Mouse (Mus musculus): Measurements from ENCODE around the gene Exoc2.

The Exoc2 gene

DNA sequence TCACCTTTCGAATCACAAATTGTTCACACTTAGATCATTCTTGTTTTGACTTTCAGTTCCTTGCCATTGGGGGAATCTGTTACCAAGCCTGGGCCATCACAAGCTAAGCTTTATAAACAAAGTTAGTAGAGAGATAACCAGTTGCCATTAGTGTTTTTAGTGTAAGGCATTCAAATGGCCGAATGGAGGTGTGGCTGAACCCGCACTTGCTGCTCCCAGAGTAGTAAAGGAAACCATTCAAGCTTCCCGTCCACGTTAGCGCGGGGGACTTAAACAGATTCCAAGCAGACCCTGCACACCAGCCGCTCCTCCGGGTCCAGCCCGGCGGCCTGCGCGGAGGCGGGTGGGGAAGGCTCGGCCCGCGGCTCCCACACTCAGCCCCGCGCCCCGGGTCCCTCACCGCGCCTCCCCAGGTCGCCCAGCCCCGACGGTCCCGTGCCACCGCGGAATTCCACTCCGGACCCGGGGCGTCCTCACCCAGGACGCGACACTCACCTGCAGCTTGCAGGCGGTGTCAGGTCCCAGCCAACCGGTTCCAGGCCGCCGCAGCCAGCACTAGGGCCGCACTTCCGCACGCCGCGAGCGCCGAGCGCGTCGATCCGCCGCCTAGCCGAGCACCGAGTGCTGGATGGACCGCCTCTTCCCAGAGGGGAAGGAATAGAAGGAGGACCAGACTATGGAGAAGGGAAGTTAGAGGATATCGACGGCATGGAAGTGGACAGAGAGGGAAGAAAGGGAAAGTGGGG, at the start of gene Exoc2, which contains the start of gene Gm5447:
Gene Exoc2 (minus strand): TSS at position 593 of the 746 bp plus-strand sequence.
Gene Gm5447 (plus strand): TSS at position 704 of the 746 bp plus-strand sequence.
- DNase-seq (ENCODE audit: low spot score): peak; percentile 75

DNA sequence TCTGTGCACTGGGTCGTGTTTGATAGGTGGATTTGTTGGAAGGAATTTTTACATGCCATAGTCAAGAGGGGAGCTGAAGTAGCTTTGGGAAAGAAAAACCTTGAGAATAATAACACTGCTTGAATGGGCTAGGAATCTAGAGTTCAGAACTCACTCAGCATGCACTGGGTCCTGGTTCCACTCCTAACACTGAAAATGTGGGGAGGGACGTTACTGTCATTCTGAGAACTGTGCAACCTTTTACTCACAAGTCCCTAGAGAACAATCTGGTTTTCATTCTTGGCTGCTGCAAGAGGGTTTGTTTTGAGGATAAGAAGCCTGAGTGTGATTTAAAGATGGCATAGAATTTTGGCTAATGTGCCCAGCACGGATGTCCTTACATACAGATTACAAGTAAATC, 49.8 kb upstream of the Exoc2 start:
- no peak for DNase-seq (ENCODE audit: low spot score)

- DNase-seq (ENCODE audit: low spot score): no peak
Observed at GRCm38 (mm10) chr13:31021927-31022326, 48.0 kb upstream of the Exoc2 start.

GRCm38 (mm10) chr13:31021514-31021913, 47.6 kb upstream of the Exoc2 start:
- no peak for DNase-seq (ENCODE audit: low spot score)

- no peak for DNase-seq (ENCODE audit: low spot score)
Observed at GRCm38 (mm10) chr13:31017545-31017944, 43.7 kb upstream of the Exoc2 start.

GRCm38 (mm10) chr13:31004995-31005394, 31.1 kb upstream of the Exoc2 start:
- DNase-seq (ENCODE audit: low spot score): no peak

- DNase-seq (ENCODE audit: low spot score): no peak
Observed at GRCm38 (mm10) chr13:31004458-31004857, 30.6 kb upstream of the Exoc2 start.

- DNase-seq (ENCODE audit: low spot score): no peak
Observed at GRCm38 (mm10) chr13:30999799-31000198, 25.9 kb upstream of the Exoc2 start.

DNA sequence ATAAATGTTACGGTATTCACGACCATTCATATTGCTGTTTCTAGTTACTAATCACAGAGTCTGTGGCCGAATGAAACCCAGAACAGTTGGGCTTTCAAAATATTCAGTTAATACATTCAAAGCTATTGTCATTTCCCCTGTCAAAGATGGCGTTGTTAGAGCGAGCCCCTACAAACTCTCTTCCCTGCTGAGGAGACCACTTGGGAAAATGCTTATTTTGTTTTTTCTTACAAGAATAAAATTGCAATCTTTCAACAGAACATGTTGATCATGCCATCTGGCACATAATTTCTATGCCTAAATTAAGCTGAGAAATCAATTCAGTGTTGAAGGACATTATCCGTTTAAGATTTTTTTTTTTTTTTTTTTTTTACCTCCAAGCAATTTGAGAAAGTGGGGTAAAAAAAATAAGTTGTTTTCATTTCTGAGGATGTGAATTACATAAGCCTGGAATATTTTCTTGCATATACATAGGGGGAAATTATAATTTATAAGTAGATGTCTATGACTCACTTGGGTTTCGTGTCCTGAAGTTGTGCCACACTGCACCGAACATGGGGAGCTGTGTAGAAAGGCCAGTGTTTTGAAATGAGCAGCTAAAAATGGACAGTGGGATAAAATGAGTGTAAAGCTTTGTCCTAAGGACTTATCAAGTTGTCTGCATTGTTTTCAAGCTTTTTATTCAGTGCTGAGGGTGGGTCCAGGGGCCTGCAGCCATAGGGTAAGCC, 23.8 kb upstream of the Exoc2 start:
- DNase-seq (ENCODE audit: low spot score): no peak

DNA sequence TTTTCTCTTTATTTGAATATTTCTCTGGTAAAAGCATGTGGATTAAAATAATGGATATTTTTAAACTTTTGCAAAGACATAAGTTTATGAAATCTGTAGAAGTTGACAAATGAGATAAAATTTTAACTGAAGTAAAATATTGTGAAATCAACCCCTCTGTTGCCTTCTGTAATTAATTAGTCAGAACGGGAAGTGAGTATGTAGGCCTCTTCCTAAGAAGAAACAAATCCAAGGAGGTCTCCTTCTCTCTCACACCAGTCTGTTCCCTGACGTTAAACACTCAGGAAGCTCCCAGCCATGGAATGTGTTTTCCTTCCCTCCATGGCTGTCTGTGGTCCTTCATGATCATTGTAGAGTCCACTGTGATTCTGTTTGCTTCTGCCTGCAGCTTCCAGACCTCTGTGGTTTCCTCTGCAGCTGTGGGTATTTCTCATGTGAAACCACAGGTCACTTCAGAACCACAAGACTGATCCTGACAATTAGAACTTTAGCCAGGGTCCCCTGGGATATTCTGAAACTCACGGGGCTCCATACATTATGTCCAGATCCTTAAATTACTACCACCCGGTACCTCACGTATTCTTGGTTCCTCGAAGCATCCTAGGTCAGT, 20.5 kb upstream of the Exoc2 start:
- DNase-seq (ENCODE audit: low spot score): no peak

DNA sequence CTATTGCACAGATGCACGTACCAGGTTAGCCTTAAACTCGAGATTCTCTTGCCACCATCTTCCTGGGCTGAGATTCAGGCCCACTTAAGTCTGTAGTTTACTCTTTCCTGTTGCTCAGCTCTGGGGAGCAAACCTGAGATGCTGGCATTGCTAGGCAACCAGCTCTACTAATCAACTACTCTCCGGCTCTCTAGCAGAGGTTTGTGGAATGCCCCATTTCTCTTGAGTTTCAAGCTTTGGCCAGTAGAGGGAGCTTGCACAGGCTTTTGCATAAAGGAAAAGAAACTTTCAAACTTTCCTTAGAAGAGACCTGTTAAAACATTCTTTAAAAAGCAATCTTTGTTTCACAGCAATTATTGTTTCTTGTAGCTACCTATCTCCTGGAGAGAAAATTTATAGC, 19.9 kb upstream of the Exoc2 start:
- DNase-seq (ENCODE audit: low spot score): peak; percentile 71

DNA sequence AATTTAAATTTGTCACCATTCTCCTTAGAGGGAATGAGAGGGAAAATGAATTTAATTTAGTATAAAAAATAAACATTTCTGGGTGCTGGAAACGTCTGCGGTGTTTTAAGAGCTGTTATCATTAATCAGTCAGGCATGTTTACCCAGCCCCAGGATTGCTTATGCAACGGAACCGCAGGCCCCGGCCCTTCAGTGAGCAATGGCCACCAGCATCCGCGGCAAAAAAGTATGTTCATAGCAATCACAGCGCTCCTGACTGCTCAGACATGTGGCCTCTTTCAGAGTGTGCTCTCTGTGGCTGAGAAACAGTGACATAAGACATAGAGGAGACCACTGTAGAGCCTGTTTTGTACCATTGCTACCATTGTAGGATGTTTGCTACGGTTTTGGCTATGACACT, 16.3 kb upstream of the Exoc2 start:
- no peak for DNase-seq (ENCODE audit: low spot score)

GRCm38 (mm10) chr13:30989710-30990109, 15.8 kb upstream of the Exoc2 start:
- no peak for DNase-seq (ENCODE audit: low spot score)

DNA sequence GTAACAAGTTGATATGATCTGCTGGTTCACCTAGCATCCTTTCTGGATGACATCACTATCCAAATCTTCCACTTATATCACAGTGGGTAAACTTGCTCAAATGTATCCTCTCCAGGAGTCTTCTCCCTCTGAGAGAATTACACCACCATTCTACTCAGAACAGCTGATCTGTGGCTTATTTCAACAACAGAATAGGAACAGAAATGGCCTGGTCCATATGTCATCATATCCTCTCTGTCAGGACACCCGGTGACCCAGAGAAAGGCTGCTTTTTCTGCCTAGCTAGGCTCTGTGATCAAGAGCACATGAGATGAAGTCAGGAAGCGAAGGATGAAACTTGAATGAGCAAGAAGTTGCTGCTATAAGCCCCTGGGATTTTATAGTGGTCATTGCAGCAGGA, 13.8 kb upstream of the Exoc2 start:
- no peak for DNase-seq (ENCODE audit: low spot score)

- no peak for DNase-seq (ENCODE audit: low spot score)
Observed at GRCm38 (mm10) chr13:30986934-30987455, 13.1 kb upstream of the Exoc2 start.

GRCm38 (mm10) chr13:30985598-30986466, 11.9 kb upstream of the Exoc2 start:
- peak; percentile 23 for DNase-seq (ENCODE audit: low spot score)

DNA sequence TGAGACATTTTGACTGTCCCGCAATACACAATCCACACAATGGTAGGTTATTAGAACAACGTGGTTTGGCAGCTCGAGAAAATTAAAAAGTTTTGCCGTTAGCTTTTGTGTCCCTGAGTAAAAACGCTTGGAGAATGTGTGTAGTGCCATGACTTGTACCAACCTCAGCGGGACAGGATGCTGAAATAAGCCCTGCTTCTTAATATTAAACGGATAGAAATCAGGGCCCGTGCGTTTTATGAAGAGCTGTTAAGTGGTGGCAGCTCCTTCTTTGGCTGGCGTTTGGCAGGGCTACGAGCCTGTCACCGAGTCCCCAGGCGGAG, 11.3 kb upstream of the Exoc2 start:
- no peak for DNase-seq (ENCODE audit: low spot score)

- peak; percentile 37 for DNase-seq (ENCODE audit: low spot score)
Observed at GRCm38 (mm10) chr13:30981666-30982065, 7.8 kb upstream of the Exoc2 start.

GRCm38 (mm10) chr13:30978224-30978623, 4.3 kb upstream of the Exoc2 start:
- DNase-seq (ENCODE audit: low spot score): no peak

DNA sequence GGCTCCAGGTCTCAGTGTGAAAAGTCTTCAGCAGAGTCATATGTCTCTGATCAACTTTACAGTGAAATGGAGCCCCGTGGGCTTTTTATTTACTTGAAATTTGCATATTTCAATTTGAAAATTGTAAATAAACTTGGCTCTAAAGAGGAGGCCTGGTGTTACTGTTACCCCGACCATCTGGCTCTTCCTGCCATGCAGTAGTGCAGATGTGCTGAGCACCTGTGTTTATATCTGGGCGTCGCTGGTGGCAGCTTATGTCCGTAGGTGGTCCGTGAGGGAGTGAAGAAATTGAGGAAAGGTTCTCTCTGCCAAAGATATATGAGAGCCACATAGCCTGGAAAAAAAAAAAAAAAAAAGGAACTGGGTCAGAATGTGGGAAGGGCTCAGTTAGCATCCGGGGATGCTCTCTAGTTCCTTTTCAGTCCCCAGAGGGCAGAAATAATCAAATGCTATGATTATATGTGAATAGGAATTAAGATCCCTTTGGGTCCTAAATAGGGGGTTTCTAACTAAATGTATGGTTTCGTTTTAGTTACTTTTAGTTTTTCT, 2.7 kb upstream of the Exoc2 start:
- no peak for DNase-seq (ENCODE audit: low spot score)

DNA sequence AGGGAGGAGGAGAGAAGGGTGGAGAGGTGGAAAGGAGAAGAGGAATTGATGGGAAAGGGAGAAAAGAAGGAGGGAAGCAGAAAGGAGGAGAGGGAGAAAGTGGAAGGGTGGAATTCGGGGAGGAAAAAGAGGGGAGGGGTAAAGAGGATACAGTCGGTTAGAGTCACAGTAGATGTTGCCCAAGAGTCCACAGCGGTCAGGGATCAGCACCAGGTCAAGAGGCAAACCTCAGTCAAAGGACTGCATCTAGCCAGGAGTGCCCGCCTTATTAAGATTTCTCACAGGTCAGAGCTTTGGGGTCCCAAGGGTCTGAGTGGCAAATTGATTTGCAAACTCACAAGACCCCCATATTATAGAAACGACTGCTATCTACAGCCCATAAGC, 346 bp upstream of the Exoc2 start:
- DNase-seq (ENCODE audit: low spot score): no peak

DNA sequence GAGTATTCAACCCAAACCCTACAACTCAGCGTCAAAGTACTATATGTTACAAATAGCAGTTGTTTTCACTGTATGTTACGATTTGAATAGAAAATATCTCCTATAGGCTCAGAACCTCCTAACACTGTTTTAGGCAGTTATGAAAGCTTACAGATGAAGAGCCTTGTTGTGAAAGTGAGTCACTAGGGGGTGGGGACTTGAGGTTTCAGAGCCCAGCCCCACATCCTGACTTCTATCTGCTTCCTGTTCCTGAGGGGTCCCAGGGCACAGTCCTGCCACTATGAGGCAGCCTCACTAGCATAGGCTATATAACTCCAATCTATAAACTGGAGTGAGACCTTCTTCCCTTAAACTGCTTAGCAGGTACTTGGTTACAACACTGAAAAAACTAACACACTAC, 1.8 kb downstream of the Exoc2 start:
- DNase-seq (ENCODE audit: low spot score): no peak

Measured in layer of hippocampus, adult 11-12 months (tissue).